In genomic region chr5:139167548-139167947, GRCm38 (mm10) we compare ENCODE assay signal across 25 mouse cellular contexts. TPM values are rescaled to one million over a fixed set of nuclear protein-coding genes. Genes with fewer than 3 reads are reported as not detected.
A peak's percentile ranks its signal among the peaks of the same experiment; 100 is the strongest.
DNase-seq lines count a peak whose midpoint lies in the region; ATAC-seq and TF ChIP-seq lines count a peak whose summit lies in the region.
"Had no signal": no experiment of that assay in that cellular context is flagged by ENCODE, and none has a peak within 500 bp of the region (broad histone marks: within the 10 kb centered on the region; RNA-seq: fewer than 3 reads in every experiment).

No protein-coding gene starts in this region.

- ATAC-seq in CD4-positive, CD25-positive, alpha-beta regulatory T cell, adult 4 months, result no peak
- no peak for ATAC-seq in forebrain, embryonic 13.5 days
- ATAC-seq: forebrain, embryonic 16.5 days; midbrain, embryonic 13.5 days had no signal

- H3K36me3 ChIP-seq in thymus, adult 2 months (ENCODE audit: control insufficient read depth, insufficient read depth, low read length), result no peaks in the 10 kb centered on the region; the same call in 1 of the 2 replicates
- peaks cover 92% of the 10 kb centered on the region for H3K36me3 ChIP-seq in forebrain, embryonic 13.5 days (ENCODE audit: poor library complexity, severe bottlenecking)

- WGBS in thymus, adult 2 months, result 2% methylated on average over 1 of the region's 1 CpGs
- 76% methylated on average over 1 of the region's 1 CpGs for WGBS in forebrain, embryonic 13.5 days

- H3K4me2 ChIP-seq in forebrain, embryonic 13.5 days, result no peak overlapping the region
- H3K4me2 ChIP-seq: embryonic facial prominence, embryonic 15.5 days; heart, embryonic 11.5 days; hindbrain, embryonic 13.5 days; limb, embryonic 15.5 days; midbrain, embryonic 13.5 days had no signal

- H3K4me1 ChIP-seq in thymus, adult 2 months (replicated peaks; ENCODE audit: control insufficient read depth, insufficient read depth, low read length), result peaks cover 43% of the 10 kb centered on the region
- no peaks in the 10 kb centered on the region for H3K4me1 ChIP-seq in forebrain, embryonic 13.5 days
- H3K4me1 ChIP-seq: embryonic facial prominence, embryonic 15.5 days; hindbrain, embryonic 13.5 days; limb, embryonic 15.5 days had no signal

- DNase-seq in CD4-positive, CD25-positive, alpha-beta regulatory T cell, adult 2 months (ENCODE audit: low read depth, low spot score), result peak; percentile 28
- DNase-seq in thymus, adult 2 months, result no peak
- no peak for DNase-seq in thymus, postnatal 25 days
- peak; percentile 90 for DNase-seq in R1 (ENCODE audit: low read depth, low spot score)
- DNase-seq in layer of hippocampus, adult 8-10 months (ENCODE audit: low spot score in 2 of 2), result no peak
- DNase-seq in cerebellum, postnatal 10 days, result no peak
- DNase-seq: adrenal gland, postnatal 10 days; cerebellum, adult 8-10 months; gastrocnemius, postnatal 10 days; heart, postnatal 10 days; kidney, adult 11 months; kidney, postnatal 10 days; left cerebral cortex, postnatal 4 days; lung, adult 2 months; lung, postnatal 14 days had no signal

- TF ChIP-seq CTCF in thymus, adult 2 months (IDR thresholded peaks at IDR 0.05; ENCODE audit: borderline replicate concordance, control insufficient read depth, extremely low read depth, insufficient read depth, low read length, poor library complexity), result no peak

- H3K9me3 ChIP-seq in forebrain, embryonic 13.5 days (replicated peaks), result no peaks in the 10 kb centered on the region
- H3K9me3 ChIP-seq: embryonic facial prominence, embryonic 15.5 days; hindbrain, embryonic 13.5 days; limb, embryonic 15.5 days; midbrain, embryonic 13.5 days had no signal

- H3K4me3 ChIP-seq in thymus, adult 2 months (ENCODE audit: control insufficient read depth, insufficient read depth, low read length), result no peak overlapping the region
- H3K4me3 ChIP-seq in forebrain, embryonic 13.5 days, result no peak overlapping the region
- H3K4me3 ChIP-seq: embryonic facial prominence, embryonic 15.5 days; hindbrain, embryonic 13.5 days; limb, embryonic 15.5 days; midbrain, embryonic 13.5 days had no signal

- H3K27ac ChIP-seq in thymus, adult 2 months (ENCODE audit: control insufficient read depth, insufficient read depth, low read length), result peak overlapping the region; percentile 96
- no peak overlapping the region for H3K27ac ChIP-seq in forebrain, embryonic 13.5 days
- H3K27ac ChIP-seq: embryonic facial prominence, embryonic 15.5 days; hindbrain, embryonic 13.5 days; limb, embryonic 15.5 days; midbrain, embryonic 13.5 days had no signal

- H3K27me3 ChIP-seq in thymus, adult 2 months (ENCODE audit: control insufficient read depth, insufficient read depth, low read length), result no peaks in the 10 kb centered on the region
- no peaks in the 10 kb centered on the region for H3K27me3 ChIP-seq in forebrain, embryonic 13.5 days
- H3K27me3 ChIP-seq: embryonic facial prominence, embryonic 15.5 days; hindbrain, embryonic 13.5 days; midbrain, embryonic 13.5 days had no signal

- TF ChIP-seq POLR2A in thymus, adult 2 months (IDR thresholded peaks at IDR 0.05; ENCODE audit: control insufficient read depth, extremely low read depth, insufficient read depth, low read length, poor library complexity), result no peak

- H3K9ac ChIP-seq in forebrain, embryonic 13.5 days, result no peak overlapping the region
- H3K9ac ChIP-seq: embryonic facial prominence, embryonic 15.5 days; hindbrain, embryonic 13.5 days; limb, embryonic 15.5 days; midbrain, embryonic 13.5 days had no signal

RNA-seq across cellular contexts. Expression of gene Dnaaf5, which starts 17.5 kb away (rescaled TPM):
- 10 to 100 TPM in 1 of 2 experiments, 1 to 10 TPM in 1; 8.2 to 16.0 TPM for polyA plus RNA-seq in CD4-positive, CD25-positive, alpha-beta regulatory T cell, adult 4 months (2017; shearing (Covaris generic))
- 50.5 and 66.5 TPM in 2 replicates for polyA plus RNA-seq in thymus, adult 2 months (2012; rRNA removed)
- polyA plus RNA-seq in forebrain, embryonic 13.5 days (2015; fragmentation: Nextera tagmentation; extraction: Ambion mirVana), result 3.1 and 3.4 TPM in 2 replicates
- 1 to 10 TPM; 6.7 to 9.0 (median 8.5) TPM for total RNA-seq in layer of hippocampus, adult 8-10 months (2022)

RNA-seq across cellular contexts. Expression of gene Prkar1b, which starts 17.7 kb away (rescaled TPM):
- 1 to 10 TPM in 1 of 2 experiments, under 1 TPM in 1; 0.98 to 3.1 TPM for polyA plus RNA-seq in CD4-positive, CD25-positive, alpha-beta regulatory T cell, adult 4 months (2017; shearing (Covaris generic))
- 3.6 TPM in 2 replicates for polyA plus RNA-seq in thymus, adult 2 months (2012; rRNA removed)
- 63.4 and 87.2 TPM in 2 replicates for polyA plus RNA-seq in forebrain, embryonic 13.5 days (2015; fragmentation: Nextera tagmentation; extraction: Ambion mirVana)
- total RNA-seq in layer of hippocampus, adult 8-10 months (2022), result 100 to 1,000 TPM; 413 to 462 (median 429) TPM
- total RNA-seq: MEL; neutrophil, adult 5-6 weeks had no signal

RNA-seq across cellular contexts. Expression of gene Sun1, which starts 32.9 kb away (rescaled TPM):
- polyA plus RNA-seq in CD4-positive, CD25-positive, alpha-beta regulatory T cell, adult 4 months (2017; shearing (Covaris generic)), result 10 to 100 TPM; 36.2 to 64.2 TPM
- 34.3 and 36.3 TPM in 2 replicates for polyA plus RNA-seq in thymus, adult 2 months (2012; rRNA removed)
- polyA plus RNA-seq in forebrain, embryonic 13.5 days (2015; fragmentation: Nextera tagmentation; extraction: Ambion mirVana), result 43.9 and 50.2 TPM in 2 replicates
- 10 to 100 TPM; 87.2 to 98.8 (median 91.4) TPM for total RNA-seq in layer of hippocampus, adult 8-10 months (2022)

Comparison
In these comparisons a context has a peak if more than half of its experiments do, and no peak if none do; other contexts are left out.
1. DNase-seq: peak in CD4-positive, CD25-positive, alpha-beta regulatory T cell, adult 2 months (single experiment) and R1 (single experiment); none in thymus, adult 2 months (single experiment), thymus, postnatal 25 days (single experiment), layer of hippocampus, adult 8-10 months (0 of 2) and cerebellum, postnatal 10 days (0 of 2).
2. RNA of gene Prkar1b, which starts 17.7 kb away (polyA plus RNA-seq): 63.4 to 87.2 TPM in forebrain, embryonic 13.5 days; 3.6 TPM in thymus, adult 2 months and 0.98 to 3.1 TPM in CD4-positive, CD25-positive, alpha-beta regulatory T cell, adult 4 months; every median in the first group is over 10 times any median in the second.